Mouse (Mus musculus) E14TG2a.4 (cell line): ENCODE data around the gene Cep41.

ENCODE experiments used
- CTCF ChIP-seq: conservative IDR thresholded peaks from 2 replicates; pipeline ENCODE4 v1.5.1; 2014; ENCODE audit warnings: low read length
- POU5F1 ChIP-seq: IDR thresholded peaks from 2 replicates; pipeline ENCODE4 v1.6.1; 2014; ENCODE audit warnings: low read length, borderline replicate concordance

GRCm38 (mm10) chr6:30674714-30675280, 18.8 kb downstream of the Cep41 start:
- TF ChIP-seq CTCF (no peak), POU5F1 (no peak)
